In genomic region chr15:100353399-100353798, GRCm38 (mm10) we compare ENCODE assay signal across 13 mouse cellular contexts. TPM values are rescaled to one million over a fixed set of nuclear protein-coding genes. Genes with fewer than 3 reads are reported as not detected.
"Had no signal": no experiment of that assay in that cellular context is flagged by ENCODE, and none has a peak within 500 bp of the region (broad histone marks: within the 10 kb centered on the region; RNA-seq: fewer than 3 reads in every experiment).

No protein-coding gene starts in this region.

RNA-seq across cellular contexts. Expression of gene Mettl7a2, which starts 0.4 kb away (rescaled TPM):
- total RNA-seq: neutrophil, adult 5-6 weeks had no signal
- polyA plus RNA-seq: neural tube, embryonic 14.5 days; neural tube, embryonic 15.5 days; small intestine, adult 2 months; spleen, adult 2 months; stomach, embryonic 14.5 days; stomach, embryonic 15.5 days; stomach, embryonic 16.5 days; stomach, postnatal 0 days; testis, adult 2 months; thymus, adult 2 months; thymus, postnatal 0 days; urinary bladder, adult 2 months had no signal

RNA-seq across cellular contexts. Expression of gene Methig1, which starts 0.5 kb away (rescaled TPM):
- total RNA-seq: neutrophil, adult 5-6 weeks had no signal
- polyA plus RNA-seq: small intestine, adult 2 months; spleen, adult 2 months; stomach, postnatal 0 days; testis, adult 2 months; thymus, adult 2 months; urinary bladder, adult 2 months had no signal

RNA-seq across cellular contexts. Expression of gene Higd1c, which starts 10.9 kb away (rescaled TPM):
- total RNA-seq: neutrophil, adult 5-6 weeks had no signal
- polyA plus RNA-seq: neural tube, embryonic 14.5 days; neural tube, embryonic 15.5 days; small intestine, adult 2 months; spleen, adult 2 months; stomach, embryonic 14.5 days; stomach, embryonic 15.5 days; stomach, embryonic 16.5 days; stomach, postnatal 0 days; testis, adult 2 months; thymus, adult 2 months; thymus, postnatal 0 days; urinary bladder, adult 2 months had no signal

RNA-seq across cellular contexts. Expression of gene Mettl7a3, which starts 18.7 kb away (rescaled TPM):
- total RNA-seq: neutrophil, adult 5-6 weeks had no signal
- polyA plus RNA-seq: small intestine, adult 2 months; stomach, embryonic 14.5 days; stomach, embryonic 15.5 days; stomach, embryonic 16.5 days; stomach, postnatal 0 days; testis, adult 2 months; thymus, postnatal 0 days had no signal
